Mouse (Mus musculus) lung, postnatal 0 days (tissue): ENCODE results near the gene Krtap9-5. TPM values are rescaled to one million over a fixed set of nuclear protein-coding genes. Genes with fewer than 3 reads are reported as not detected.

ENCODE experiments used
- ATAC-seq: fragments of 200-750 bp; cut with Nextera tagmentation; 2 replicates; pipeline ENCODE4 v1.8.0; 2017; ENCODE audit warnings: moderate library complexity
- DNase-seq: peaks from one replicate; pipeline ENCODE4 v3.0.0-alpha.2; 2016; ENCODE audit warnings: low spot score
- H3K27ac ChIP-seq: fragments of 300-500 bp; sonication (generic); 2 replicates; pipeline ENCODE4 v1.5.1; 2014; ENCODE audit warnings: antibody characterized with exemption, mild to moderate bottlenecking, low read length, mixed read lengths
- H3K27me3 ChIP-seq: fragments of 300-500 bp; sonication (generic); replicated peaks from 2 replicates; pipeline ENCODE4 v1.6.1; 2014; ENCODE audit warnings: low read length, mixed read lengths; ENCODE audit not compliant: insufficient read depth
- H3K36me3 ChIP-seq: fragments of 300-500 bp; sonication (generic); 2 replicates; pipeline ENCODE4 v1.6.1; 2014; ENCODE audit warnings: low read length, mixed read lengths; ENCODE audit not compliant: insufficient read depth
- H3K4me1 ChIP-seq: fragments of 300-500 bp; sonication (generic); 2 replicates; pipeline ENCODE4 v1.6.1; 2014; ENCODE audit warnings: antibody characterized with exemption, low read depth, low read length, mixed read lengths; ENCODE audit not compliant: insufficient read depth
- H3K4me2 ChIP-seq: fragments of 300-500 bp; sonication (generic); replicated peaks from 2 replicates; pipeline ENCODE4 v1.6.1; 2014; ENCODE audit warnings: low read depth, mild to moderate bottlenecking, low read length, moderate library complexity, mixed read lengths
- H3K4me3 ChIP-seq: fragments of 300-500 bp; sonication (generic); 2 replicates; pipeline ENCODE4 v1.5.1; 2014; ENCODE audit warnings: low read depth, low read length
- H3K9ac ChIP-seq: fragments of 300-500 bp; sonication (generic); replicated peaks from 2 replicates; pipeline ENCODE4 v1.6.1; 2014; ENCODE audit warnings: low read depth, mild to moderate bottlenecking
- H3K9me3 ChIP-seq: fragments of 300-500 bp; sonication (generic); 2 replicates; pipeline ENCODE4 v1.6.1; 2016; ENCODE audit warnings: low read length, mixed read lengths
- CTCF ChIP-seq: IDR thresholded peaks from 2 replicates; pipeline ENCODE4 v1.5.1; 2016; ENCODE audit warnings: antibody characterized with exemption, mild to moderate bottlenecking
- EP300 ChIP-seq: IDR thresholded peaks from 2 replicates; pipeline ENCODE4 v1.6.1; 2016; ENCODE audit warnings: antibody characterized with exemption, mild to moderate bottlenecking, control low read depth
- WGBS: fragments of 180-500 bp; shearing (Covaris S2); extraction: QIAGEN DNeasy Blood & Tissue Kit; methylation state at CpG from one replicate; pipeline ENCODE4 v1.1.7; 2014; 5-methylcytosine and 5-hydroxymethylcytosine counted together
- polyA plus RNA-seq: library from polyadenylated mRNA; unstranded; fragments of >200 nt; fragmentation: Nextera tagmentation; extraction: Ambion mirVana; gene quantifications from 2 replicates; pipeline ENCODE4 v1.2.1, GENCODE M21; 2015

The Krtap9-5 gene
- polyA plus RNA-seq, 1 experiment from 2014 or later: not detected

- Histone ChIP-seq H3K9ac (no peak within 1 kb of the TSS), H3K36me3 (no peaks in the 10 kb centered on the region), H3K27ac (no peak within 1 kb of the TSS), H3K9me3 (no peaks in the 10 kb centered on the region), H3K4me3 (no peak within 1 kb of the TSS), H3K4me1 (no peaks in the 10 kb centered on the region), H3K27me3 (no peaks in the 10 kb centered on the region), H3K4me2 (no peak within 1 kb of the TSS)
- TF ChIP-seq EP300 (no peak), CTCF (no peak)
- no peak for DNase-seq
- 73% methylated on average over 5 of the region's 5 CpGs for WGBS
- ATAC-seq: no peak
Measured at GRCm38 (mm10) chr11:99978953-99979352, 30.7 kb downstream of the Krtap9-5 start, which contains the start of gene Krtap29-1. Gene Krtap29-1 (minus strand): TSS chr11:99979053.

- WGBS: 84% methylated on average over 9 of the region's 9 CpGs
- Histone ChIP-seq H3K9ac (no peak overlapping the region), H3K27ac (no peak overlapping the region), H3K4me3 (no peak overlapping the region), H3K27me3 (no peaks in the 10 kb centered on the region), H3K4me2 (no peak overlapping the region), H3K36me3 (no peaks in the 10 kb centered on the region), H3K4me1 (no peaks in the 10 kb centered on the region), H3K9me3 (no peaks in the 10 kb centered on the region)
- TF ChIP-seq EP300: no peak
- no peak for TF ChIP-seq CTCF
- DNase-seq: no peak
- no peak for ATAC-seq
Measured at GRCm38 (mm10) chr11:99982731-99983130, 34.5 kb downstream of the Krtap9-5 start.

- Histone ChIP-seq H3K9ac (no peak overlapping the region), H3K4me3 (no peak overlapping the region), H3K9me3 (no peaks in the 10 kb centered on the region), H3K4me1 (no peaks in the 10 kb centered on the region), H3K27me3 (no peaks in the 10 kb centered on the region), H3K36me3 (no peaks in the 10 kb centered on the region), H3K27ac (no peak overlapping the region), H3K4me2 (no peak overlapping the region)
- no peak for DNase-seq
- TF ChIP-seq EP300: no peak
- TF ChIP-seq CTCF: no peak
- WGBS: 92% methylated on average over 1 of the region's 1 CpGs
- no peak for ATAC-seq
Measured at GRCm38 (mm10) chr11:99983442-99983841, 35.2 kb downstream of the Krtap9-5 start.

- no peaks in the 10 kb centered on the region for H3K36me3 ChIP-seq
- H3K27me3 ChIP-seq: no peaks in the 10 kb centered on the region
- H3K4me1 ChIP-seq: no peaks in the 10 kb centered on the region
- DNase-seq (no peak), ATAC-seq (no peak)
- WGBS: 70% methylated on average over 20 of the region's 20 CpGs
- no peak overlapping the region for H3K9ac ChIP-seq
- H3K4me2 ChIP-seq: no peak overlapping the region
- no peak overlapping the region for H3K27ac ChIP-seq
- no peak overlapping the region for H3K4me3 ChIP-seq
- TF ChIP-seq CTCF: no peak
- no peak for TF ChIP-seq EP300
- no peaks in the 10 kb centered on the region for H3K9me3 ChIP-seq
Measured at GRCm38 (mm10) chr11:99985291-99986092, 37.2 kb downstream of the Krtap9-5 start.

- H3K36me3 ChIP-seq: no peaks in the 10 kb centered on the region
- H3K4me2 ChIP-seq: no peak within 1 kb of the TSS
- 65% methylated on average over 8 of the region's 8 CpGs for WGBS
- H3K4me1 ChIP-seq: no peaks in the 10 kb centered on the region
- H3K9ac ChIP-seq: no peak within 1 kb of the TSS
- H3K4me3 ChIP-seq: no peak within 1 kb of the TSS
- ATAC-seq (no peak), DNase-seq (no peak)
- TF ChIP-seq CTCF: no peak
- TF ChIP-seq EP300: no peak
- H3K9me3 ChIP-seq: no peaks in the 10 kb centered on the region
- H3K27ac ChIP-seq: no peak within 1 kb of the TSS
- no peaks in the 10 kb centered on the region for H3K27me3 ChIP-seq
Measured at GRCm38 (mm10) chr11:99986180-99986647, 37.9 kb downstream of the Krtap9-5 start, which contains the start of gene Krtap16-1. Gene Krtap16-1 (minus strand): TSS chr11:99986597.

GRCm38 (mm10) chr11:99988530-99988929 lies 40.3 kb downstream of the Krtap9-5 start:
- Histone ChIP-seq H3K27me3 (no peaks in the 10 kb centered on the region), H3K4me1 (no peaks in the 10 kb centered on the region), H3K9me3 (no peaks in the 10 kb centered on the region), H3K36me3 (no peaks in the 10 kb centered on the region), H3K4me2 (no peak overlapping the region), H3K4me3 (no peak overlapping the region), H3K27ac (no peak overlapping the region), H3K9ac (no peak overlapping the region)
- no peak for ATAC-seq
- 83% methylated on average over 3 of the region's 3 CpGs for WGBS
- TF ChIP-seq EP300 (no peak), CTCF (no peak)
- no peak for DNase-seq
